Mouse (Mus musculus) lung, adult 10 weeks (tissue): Measurements from ENCODE around the gene Rfesd. TPM values are rescaled to one million over a fixed set of nuclear protein-coding genes. Genes with fewer than 3 reads are reported as not detected.

Experiments
- polyA plus RNA-seq: library from polyadenylated mRNA; stranded (reverse); fragments of 350-450 nt; fragmentation: Illumina TruSeq; extraction: RNeasy Lipid Tissue Mini Kit (QIAGEN cat#74804); gene quantifications from one replicate; pipeline ENCODE4 v1.2.3, GENCODE M21; 2014; ENCODE audit warnings: low read depth, low replicate concordance; ENCODE audit not compliant: insufficient read depth

Rfesd gene
- polyA plus RNA-seq = 15.1 TPM

DNA sequence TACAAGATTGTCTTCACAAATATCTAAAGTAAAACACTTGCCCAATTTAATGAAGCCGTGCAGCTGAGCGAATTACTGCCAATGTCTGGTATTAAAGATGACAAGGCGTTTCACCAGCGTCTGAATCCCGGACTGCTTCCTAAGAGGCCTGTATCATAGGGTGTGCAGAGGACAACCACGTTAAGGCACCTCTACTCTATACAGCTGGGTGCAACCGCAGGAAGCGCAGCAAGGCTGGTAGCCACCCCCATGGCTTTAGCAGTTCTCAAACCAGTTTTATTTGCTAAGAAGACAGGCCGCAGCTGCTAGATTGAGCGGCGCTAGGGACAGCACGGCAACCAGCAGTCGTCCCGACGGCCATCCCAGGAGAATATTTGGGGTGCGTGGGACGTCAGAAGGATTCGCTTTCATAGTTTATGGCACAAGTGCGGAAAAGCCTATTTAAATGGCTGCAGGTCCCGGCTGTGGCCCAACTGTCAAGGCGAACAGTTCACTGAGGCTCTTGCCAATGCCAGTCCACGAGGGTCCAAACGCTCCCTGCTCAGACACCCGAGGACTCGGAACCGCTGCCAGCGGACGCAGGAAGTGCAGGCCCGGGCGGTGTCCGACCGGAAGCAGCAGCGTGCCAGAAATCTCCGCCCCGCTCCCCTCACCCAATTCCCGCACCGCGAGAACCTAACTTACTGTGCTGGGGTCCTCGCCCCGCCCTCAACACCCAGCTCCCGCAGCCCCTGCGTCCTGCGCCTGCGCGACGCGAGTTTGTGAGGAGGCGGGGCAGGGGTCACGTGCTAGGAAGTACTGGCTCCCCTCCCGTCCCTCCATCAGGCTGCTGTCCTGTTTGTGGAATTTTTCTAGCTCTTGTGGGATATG is at the start of gene Rfesd:
Rfesd (minus strand) TSS at position 746 of the 870 bp plus-strand sequence.

DNA sequence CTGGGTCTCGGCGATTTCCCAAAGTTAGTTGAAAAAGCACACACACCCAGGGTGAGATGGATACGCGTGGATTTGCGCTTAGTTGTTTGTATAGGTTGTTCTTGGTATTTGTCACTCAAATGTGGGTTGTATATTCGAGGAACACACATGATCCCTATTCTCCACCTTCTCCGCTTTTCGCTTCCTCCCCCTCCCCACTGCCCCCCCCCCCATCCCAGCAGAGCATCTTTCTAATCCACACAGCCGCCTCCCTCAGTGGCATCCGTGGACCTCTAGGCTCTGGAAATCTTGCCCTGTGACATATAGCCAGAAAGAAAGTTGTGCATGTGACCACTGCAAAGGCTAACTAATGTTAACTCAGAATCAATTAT is 38.4 kb upstream of the Rfesd start, which contains the start of gene Gpr150:
Gpr150 (minus strand) TSS at position 101 of the 371 bp plus-strand sequence.

DNA sequence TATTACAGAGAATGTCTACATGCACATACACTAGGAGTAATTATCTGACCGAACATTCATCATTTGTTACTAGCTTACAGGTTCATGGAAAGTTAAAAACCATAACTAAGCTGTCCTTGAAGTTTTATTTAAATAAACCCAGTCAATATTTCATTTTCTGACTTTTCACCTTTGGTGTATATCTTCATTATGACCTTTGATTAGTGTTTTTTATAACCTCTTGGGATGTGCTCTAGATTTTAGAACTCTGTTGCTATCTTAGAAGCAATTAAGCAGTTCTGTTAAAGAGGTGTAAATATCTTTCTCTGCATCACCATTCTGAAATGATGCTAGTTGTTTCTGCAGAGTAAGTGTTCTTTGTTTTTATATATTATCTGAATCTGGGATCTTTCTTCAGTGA is 51.7 kb downstream of the Rfesd start, which contains the start of gene Spata9:
Spata9 (plus strand) TSS at position 301 of the 400 bp plus-strand sequence.

Other genes starting within 250 kb of the Rfesd start
- 46.6 TPM for gene Glrx, start 178.9 kb downstream of the Rfesd start, polyA plus RNA-seq
- gene Rhobtb3, start 74.8 kb downstream of the Rfesd start, polyA plus RNA-seq = 2.3 TPM
- not detected for gene Spata9, start 51.6 kb downstream of the Rfesd start, polyA plus RNA-seq
- gene Gpr150, start 38.3 kb upstream of the Rfesd start, polyA plus RNA-seq = not detected
- 5.8 TPM for gene Arsk, start 79.9 kb upstream of the Rfesd start, polyA plus RNA-seq
- gene Ttc37, start 80.0 kb upstream of the Rfesd start, polyA plus RNA-seq = 7.1 TPM